Mouse (Mus musculus): ENCODE data around the gene Psmd11. TPM values are rescaled to one million over a fixed set of nuclear protein-coding genes. Genes with fewer than 3 reads are reported as not detected.
"Not testable (repeated sequence)": the region's sequence is repeated elsewhere in the genome, so short reads cannot be mapped to it uniquely, and the experiment has no call there.

The Psmd11 gene
- polyA plus RNA-seq, 1 experiment from 2014 or later = 174 TPM

DNA sequence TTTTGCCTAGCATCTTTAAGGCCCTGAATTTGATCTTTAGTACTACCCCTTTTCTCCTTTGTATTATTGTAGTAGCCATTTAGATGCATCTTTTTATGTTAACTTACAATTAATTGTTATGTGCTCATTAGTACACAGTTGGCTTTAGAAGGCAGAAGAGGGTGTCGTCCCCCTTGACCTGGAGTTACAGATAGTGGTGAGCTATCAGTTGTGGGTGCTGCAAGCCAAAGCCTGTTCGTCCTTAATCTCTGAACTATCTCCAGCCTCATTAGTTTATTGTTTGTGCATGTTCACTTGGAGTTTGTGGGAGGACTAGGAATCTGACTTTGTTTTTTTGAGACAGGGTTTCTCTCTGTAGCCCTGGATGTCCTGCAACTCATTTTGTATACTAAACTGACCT lies 41.6 kb upstream of the Psmd11 start:
- no peak for ATAC-seq (ENCODE audit: insufficient number of reproducible peaks, insufficient read depth, low FRiP score, low read depth)
- H3K9me3 ChIP-seq (ENCODE audit: control insufficient read depth, low read length) = no peaks in the 10 kb centered on the region
- no peaks in the 10 kb centered on the region for H3K27me3 ChIP-seq (ENCODE audit: control insufficient read depth, insufficient read depth, low read length)
- 27% methylated on average over 2 of the region's 2 CpGs for WGBS
- peaks cover 63% of the 10 kb centered on the region for H3K36me3 ChIP-seq (ENCODE audit: control insufficient read depth, insufficient read depth, low read length)
- peak overlapping the region; percentile 21; the same call in 1 of the 2 replicates for H3K9ac ChIP-seq (ENCODE audit: low read length)
- no peak overlapping the region for H3K27ac ChIP-seq (replicated peaks in 1 of 2; ENCODE audit: control insufficient read depth in 1 of 2, insufficient read depth in 1 of 2, low read depth in 2 of 2, low read length in 2 of 2)
- peak overlapping the region in 1 of 2 experiments; percentile 97; a peak in 1 of 4 replicates for H3K4me3 ChIP-seq (ENCODE audit: control insufficient read depth in 1 of 2, insufficient read depth in 1 of 2, low read depth in 1 of 2, low read length in 2 of 2)
- H3K4me2 ChIP-seq (ENCODE audit: low read length) = peak overlapping the region; percentile 85
- H3K4me1 ChIP-seq (ENCODE audit: control insufficient read depth in 2 of 2, insufficient read depth in 2 of 2, low read length in 2 of 2) = peaks cover 0 to 30% of the 10 kb centered on the region in 2 experiments; a peak in 3 of 4 replicates

DNA sequence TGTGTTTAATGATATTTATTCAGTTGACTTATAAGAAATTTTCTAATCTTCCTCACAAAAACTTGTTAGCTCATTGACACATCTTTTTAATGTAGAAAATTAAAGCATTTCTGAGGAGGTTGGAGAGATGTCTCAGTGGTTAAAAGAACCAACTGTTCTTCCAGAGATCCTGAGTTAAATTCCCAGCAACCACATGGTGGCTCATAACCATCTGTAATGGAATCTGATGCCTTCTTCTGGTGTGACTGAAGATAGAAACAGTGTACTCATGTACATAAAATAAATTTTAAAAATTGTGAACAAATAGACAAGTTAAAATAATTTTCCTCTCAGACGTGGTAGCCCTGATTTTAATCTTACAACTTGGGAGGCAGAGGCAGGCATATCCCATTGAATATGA lies 38.5 kb upstream of the Psmd11 start:
- ATAC-seq (ENCODE audit: insufficient number of reproducible peaks, insufficient read depth, low FRiP score, low read depth) = no peak
- Histone ChIP-seq H3K36me3 (ENCODE audit: control insufficient read depth, insufficient read depth, low read length) (peaks cover 88% of the 10 kb centered on the region), H3K9me3 (ENCODE audit: control insufficient read depth, low read length) (no peaks in the 10 kb centered on the region), H3K27me3 (ENCODE audit: control insufficient read depth, insufficient read depth, low read length) (no peaks in the 10 kb centered on the region), H3K4me1 (ENCODE audit: control insufficient read depth in 2 of 2, insufficient read depth in 2 of 2, low read length in 2 of 2) (peaks cover 0 to 19% of the 10 kb centered on the region in 2 experiments; a peak in 2 of 4 replicates), H3K4me2 (ENCODE audit: low read length) (no peak overlapping the region), H3K9ac (ENCODE audit: low read length) (no peak overlapping the region), H3K4me3 (ENCODE audit: control insufficient read depth in 1 of 2, insufficient read depth in 1 of 2, low read depth in 1 of 2, low read length in 2 of 2) (no peak overlapping the region), H3K27ac (replicated peaks in 1 of 2; ENCODE audit: control insufficient read depth in 1 of 2, insufficient read depth in 1 of 2, low read depth in 2 of 2, low read length in 2 of 2) (no peak overlapping the region)
- WGBS = 73% methylated on average over 1 of the region's 1 CpGs

DNA sequence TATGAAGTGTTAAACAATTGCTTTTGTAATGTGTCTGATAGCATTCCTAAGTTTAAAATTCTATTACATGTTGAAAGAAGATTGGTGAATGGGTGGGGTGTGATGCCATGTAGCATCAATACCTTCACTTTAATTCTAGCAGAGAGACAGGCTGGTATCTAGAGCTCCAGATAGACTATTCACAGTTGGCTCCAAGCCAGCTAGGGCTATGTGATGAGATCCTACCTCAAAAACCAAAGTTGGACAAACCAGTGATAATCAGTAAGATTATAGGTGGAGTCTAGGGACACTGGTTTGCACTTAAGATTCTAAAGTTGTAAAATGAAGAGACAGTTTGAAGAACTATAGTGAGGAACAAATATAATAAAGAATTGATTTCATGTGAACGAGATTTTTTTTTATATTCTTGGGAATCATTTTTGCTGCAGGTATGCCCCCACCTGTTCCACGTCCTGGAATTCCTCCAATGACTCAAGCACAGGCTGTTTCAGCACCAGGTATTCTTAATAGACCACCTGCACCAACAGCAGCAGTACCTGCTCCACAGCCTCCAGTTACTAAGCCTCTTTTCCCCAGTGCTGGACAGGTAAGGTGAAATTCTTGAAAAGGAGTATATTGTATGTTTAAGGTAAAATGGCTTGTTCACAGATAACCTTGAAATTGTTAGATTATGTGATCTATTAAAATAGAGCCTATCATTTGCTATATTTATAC lies 36.9 kb upstream of the Psmd11 start:
- no peak overlapping the region for H3K4me3 ChIP-seq (ENCODE audit: control insufficient read depth in 1 of 2, insufficient read depth in 1 of 2, low read depth in 1 of 2, low read length in 2 of 2)
- peaks cover 0 to 3% of the 10 kb centered on the region in 2 experiments; a peak in 1 of 4 replicates for H3K4me1 ChIP-seq (ENCODE audit: control insufficient read depth in 2 of 2, insufficient read depth in 2 of 2, low read length in 2 of 2)
- no peaks in the 10 kb centered on the region for H3K27me3 ChIP-seq (ENCODE audit: control insufficient read depth, insufficient read depth, low read length)
- H3K9ac ChIP-seq (ENCODE audit: low read length) = no peak overlapping the region
- peaks cover 93% of the 10 kb centered on the region for H3K36me3 ChIP-seq (ENCODE audit: control insufficient read depth, insufficient read depth, low read length)
- WGBS = 91% methylated on average over 2 of the region's 2 CpGs
- no peak overlapping the region for H3K4me2 ChIP-seq (ENCODE audit: low read length)
- ATAC-seq (ENCODE audit: insufficient number of reproducible peaks, insufficient read depth, low FRiP score, low read depth) = no peak
- no peaks in the 10 kb centered on the region for H3K9me3 ChIP-seq (ENCODE audit: control insufficient read depth, low read length)
- H3K27ac ChIP-seq (replicated peaks in 1 of 2; ENCODE audit: control insufficient read depth in 1 of 2, insufficient read depth in 1 of 2, low read depth in 2 of 2, low read length in 2 of 2) = no peak overlapping the region

DNA sequence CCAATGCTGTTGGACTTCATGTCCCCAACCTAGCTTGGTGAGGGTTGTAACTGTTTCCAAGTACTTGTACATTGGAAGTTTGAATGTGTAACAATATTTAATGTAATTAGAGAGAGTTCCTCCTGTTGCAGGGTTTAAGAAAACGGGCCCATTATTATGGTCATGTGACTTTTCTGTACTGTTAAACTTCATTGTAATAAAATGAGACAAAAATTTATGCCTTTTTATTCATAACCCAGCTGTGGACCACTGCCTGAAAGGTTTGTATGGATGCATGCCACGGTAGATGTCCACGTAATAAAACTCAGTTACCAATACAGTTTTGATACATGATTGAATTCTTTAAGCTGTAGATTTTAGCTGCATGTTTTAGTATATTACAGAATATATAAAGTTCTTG lies 32.5 kb upstream of the Psmd11 start:
- Histone ChIP-seq H3K4me1 (ENCODE audit: control insufficient read depth in 2 of 2, insufficient read depth in 2 of 2, low read length in 2 of 2) (no peaks in the 10 kb centered on the region), H3K4me3 (ENCODE audit: control insufficient read depth in 1 of 2, insufficient read depth in 1 of 2, low read depth in 1 of 2, low read length in 2 of 2) (no peak overlapping the region), H3K27ac (replicated peaks in 1 of 2; ENCODE audit: control insufficient read depth in 1 of 2, insufficient read depth in 1 of 2, low read depth in 2 of 2, low read length in 2 of 2) (no peak overlapping the region), H3K9ac (ENCODE audit: low read length) (no peak overlapping the region), H3K9me3 (ENCODE audit: control insufficient read depth, low read length) (no peaks in the 10 kb centered on the region), H3K27me3 (ENCODE audit: control insufficient read depth, insufficient read depth, low read length) (no peaks in the 10 kb centered on the region), H3K4me2 (ENCODE audit: low read length) (no peak overlapping the region), H3K36me3 (ENCODE audit: control insufficient read depth, insufficient read depth, low read length) (peaks cover 92% of the 10 kb centered on the region)
- no peak for ATAC-seq (ENCODE audit: insufficient number of reproducible peaks, insufficient read depth, low FRiP score, low read depth)
- 95% methylated on average over 3 of the region's 3 CpGs for WGBS

DNA sequence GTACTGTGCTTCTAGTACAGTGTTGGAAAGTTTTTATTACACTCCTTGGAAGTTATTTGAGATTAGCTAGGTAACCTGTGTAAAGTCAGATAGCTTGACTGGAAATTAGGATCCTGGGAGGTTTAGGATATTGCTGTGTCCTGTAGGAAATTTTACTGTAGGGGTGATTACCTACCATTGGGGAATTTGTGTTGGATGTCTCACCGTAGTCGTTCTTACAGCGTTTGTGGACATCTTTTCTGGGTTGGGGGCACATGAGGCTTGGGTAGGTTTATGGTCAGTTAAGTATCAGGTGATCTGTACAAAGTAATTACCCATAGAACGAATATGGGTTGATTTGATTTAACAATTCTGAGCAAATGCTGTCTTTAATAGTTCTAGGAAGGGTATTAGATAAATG lies 31.8 kb upstream of the Psmd11 start:
- Histone ChIP-seq H3K36me3 (ENCODE audit: control insufficient read depth, insufficient read depth, low read length) (peaks cover 91% of the 10 kb centered on the region), H3K27ac (replicated peaks in 1 of 2; ENCODE audit: control insufficient read depth in 1 of 2, insufficient read depth in 1 of 2, low read depth in 2 of 2, low read length in 2 of 2) (no peak overlapping the region), H3K9ac (ENCODE audit: low read length) (no peak overlapping the region), H3K4me1 (ENCODE audit: control insufficient read depth in 2 of 2, insufficient read depth in 2 of 2, low read length in 2 of 2) (no peaks in the 10 kb centered on the region), H3K4me2 (ENCODE audit: low read length) (no peak overlapping the region), H3K27me3 (ENCODE audit: control insufficient read depth, insufficient read depth, low read length) (no peaks in the 10 kb centered on the region), H3K4me3 (ENCODE audit: control insufficient read depth in 1 of 2, insufficient read depth in 1 of 2, low read depth in 1 of 2, low read length in 2 of 2) (no peak overlapping the region), H3K9me3 (ENCODE audit: control insufficient read depth, low read length) (no peaks in the 10 kb centered on the region)
- 89% methylated on average over 4 of the region's 4 CpGs for WGBS
- no peak for ATAC-seq (ENCODE audit: insufficient number of reproducible peaks, insufficient read depth, low FRiP score, low read depth)

DNA sequence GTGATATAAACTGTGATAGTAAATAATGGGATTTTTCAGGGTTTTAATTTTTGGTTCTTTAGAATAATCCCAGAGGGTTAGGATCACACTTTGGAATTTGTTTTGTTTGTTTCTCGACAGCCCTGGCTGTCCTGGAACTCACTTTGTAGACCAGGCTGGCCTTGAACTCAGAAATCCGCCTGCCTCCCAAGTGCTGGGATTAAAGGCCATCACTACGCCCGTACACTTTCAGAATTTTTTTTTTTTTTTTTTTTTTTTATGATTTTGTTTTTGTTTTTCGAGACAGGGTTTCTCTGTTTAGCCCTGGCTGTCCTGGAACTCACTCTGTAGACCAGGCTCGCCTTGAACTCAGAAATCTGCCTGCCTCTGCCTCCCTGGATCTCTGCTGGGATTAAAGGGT lies 20.5 kb upstream of the Psmd11 start:
- not testable (repeated sequence) for ATAC-seq (ENCODE audit: insufficient number of reproducible peaks, insufficient read depth, low FRiP score, low read depth); H3K9ac ChIP-seq (ENCODE audit: low read length); H3K4me1 ChIP-seq (ENCODE audit: control insufficient read depth in 2 of 2, insufficient read depth in 2 of 2, low read length in 2 of 2); H3K4me2 ChIP-seq (ENCODE audit: low read length); H3K4me3 ChIP-seq (ENCODE audit: control insufficient read depth in 1 of 2, insufficient read depth in 1 of 2, low read depth in 1 of 2, low read length in 2 of 2); H3K27me3 ChIP-seq (ENCODE audit: control insufficient read depth, insufficient read depth, low read length); H3K9me3 ChIP-seq (ENCODE audit: control insufficient read depth, low read length); H3K27ac ChIP-seq (replicated peaks in 1 of 2; ENCODE audit: control insufficient read depth in 1 of 2, insufficient read depth in 1 of 2, low read depth in 2 of 2, low read length in 2 of 2)
- 92% methylated on average over 6 of the region's 6 CpGs for WGBS
- peaks cover 68% of the 10 kb centered on the region for H3K36me3 ChIP-seq (ENCODE audit: control insufficient read depth, insufficient read depth, low read length)

DNA sequence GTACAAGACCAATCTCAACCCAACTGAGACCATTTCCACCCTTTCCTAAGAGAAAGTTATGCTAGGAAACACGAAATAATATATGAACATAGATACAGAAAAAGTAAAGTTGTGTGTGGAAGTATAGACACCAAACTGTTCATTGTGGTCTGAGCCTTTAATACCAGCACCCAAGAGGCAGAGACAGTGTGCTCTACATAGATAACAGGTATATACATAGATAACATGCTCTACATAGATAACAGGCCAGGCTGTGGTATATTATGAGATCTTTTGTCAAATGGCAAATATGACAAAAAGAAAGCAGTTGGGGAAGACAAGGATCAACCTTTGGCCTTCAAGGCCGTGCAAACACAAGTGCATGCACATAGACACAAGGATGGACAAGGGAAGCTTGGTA lies 18.0 kb upstream of the Psmd11 start:
- ATAC-seq (ENCODE audit: insufficient number of reproducible peaks, insufficient read depth, low FRiP score, low read depth) = no peak
- Histone ChIP-seq H3K36me3 (ENCODE audit: control insufficient read depth, insufficient read depth, low read length) (peaks cover 56% of the 10 kb centered on the region), H3K4me2 (ENCODE audit: low read length) (no peak overlapping the region), H3K9ac (ENCODE audit: low read length) (no peak overlapping the region), H3K4me1 (ENCODE audit: control insufficient read depth in 2 of 2, insufficient read depth in 2 of 2, low read length in 2 of 2) (no peaks in the 10 kb centered on the region), H3K9me3 (ENCODE audit: control insufficient read depth, low read length) (no peaks in the 10 kb centered on the region), H3K4me3 (ENCODE audit: control insufficient read depth in 1 of 2, insufficient read depth in 1 of 2, low read depth in 1 of 2, low read length in 2 of 2) (no peak overlapping the region), H3K27me3 (ENCODE audit: control insufficient read depth, insufficient read depth, low read length) (no peaks in the 10 kb centered on the region), H3K27ac (replicated peaks in 1 of 2; ENCODE audit: control insufficient read depth in 1 of 2, insufficient read depth in 1 of 2, low read depth in 2 of 2, low read length in 2 of 2) (no peak overlapping the region)
- 92% methylated on average over 2 of the region's 2 CpGs for WGBS

DNA sequence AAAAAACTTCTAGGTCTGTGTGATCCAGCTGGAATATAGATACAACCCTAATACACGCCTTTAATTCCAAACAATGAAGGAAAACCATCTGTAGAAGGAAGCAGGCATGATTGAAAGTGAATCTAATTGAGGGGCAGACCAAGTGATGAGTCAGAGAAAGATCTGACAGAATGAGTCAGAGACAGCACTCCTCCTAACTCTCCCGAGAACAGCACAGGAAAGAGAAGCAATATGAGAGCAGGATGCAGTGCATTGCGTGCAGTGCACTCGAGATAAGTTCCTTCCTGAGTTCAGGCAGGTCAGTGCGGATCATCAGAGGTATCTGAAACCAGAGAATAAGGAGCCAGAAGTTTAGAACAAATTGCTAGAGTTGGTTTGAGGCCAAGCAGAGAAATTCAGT lies 11.3 kb upstream of the Psmd11 start:
- Histone ChIP-seq H3K4me3 (ENCODE audit: control insufficient read depth in 1 of 2, insufficient read depth in 1 of 2, low read depth in 1 of 2, low read length in 2 of 2) (no peak overlapping the region), H3K4me2 (ENCODE audit: low read length) (no peak overlapping the region), H3K9ac (ENCODE audit: low read length) (no peak overlapping the region), H3K4me1 (ENCODE audit: control insufficient read depth in 2 of 2, insufficient read depth in 2 of 2, low read length in 2 of 2) (no peaks in the 10 kb centered on the region), H3K9me3 (ENCODE audit: control insufficient read depth, low read length) (no peaks in the 10 kb centered on the region), H3K36me3 (ENCODE audit: control insufficient read depth, insufficient read depth, low read length) (peaks cover 12% of the 10 kb centered on the region; the same call in 1 of the 2 replicates), H3K27ac (replicated peaks in 1 of 2; ENCODE audit: control insufficient read depth in 1 of 2, insufficient read depth in 1 of 2, low read depth in 2 of 2, low read length in 2 of 2) (no peak overlapping the region), H3K27me3 (ENCODE audit: control insufficient read depth, insufficient read depth, low read length) (no peaks in the 10 kb centered on the region)
- 81% methylated on average over 5 of the region's 5 CpGs for WGBS
- ATAC-seq (ENCODE audit: insufficient number of reproducible peaks, insufficient read depth, low FRiP score, low read depth) = no peak

Data from heart, embryonic 14.5 days (tissue).